Mouse (Mus musculus) MEL (cell line): Measurements from ENCODE around the gene Macrod2.

ENCODE experiments used
- CTCF ChIP-seq, 3 experiments: IDR thresholded peaks in 2 of 3; conservative IDR thresholded peaks in 1 of 3; 2 replicates each; pipeline ENCODE4 v1.5.1; 2011 to 2012; ENCODE audit warnings: low read length in 3 of 3, low read depth in 2 of 3, mild to moderate bottlenecking in 2 of 3, improper control_type of control experiment in 1 of 3, inconsistent platforms in 1 of 3, mixed read lengths in 1 of 3, moderate library complexity in 1 of 3; ENCODE audit not compliant: control insufficient read depth in 1 of 3, insufficient read depth in 1 of 3, poor library complexity in 1 of 3, severe bottlenecking in 1 of 3
- EP300 ChIP-seq, 2 experiments: IDR thresholded peaks; 2 replicates each; pipeline ENCODE4 v1.6.1; 2011; ENCODE audit warnings: improper control_type of control experiment in 2 of 2, low read length in 2 of 2, low read depth in 1 of 2, mild to moderate bottlenecking in 1 of 2
- GATA1 ChIP-seq: IDR thresholded peaks from 2 replicates; pipeline ENCODE4 v1.6.1; 2011; ENCODE audit warnings: low read depth, low read length, improper control_type of control experiment
- MAZ ChIP-seq: IDR thresholded peaks from 2 replicates; pipeline ENCODE4 v1.6.1; 2012; ENCODE audit warnings: low read depth, mild to moderate bottlenecking, inconsistent platforms, low read length, improper control_type of control experiment
- POLR2A ChIP-seq, 2 experiments: IDR thresholded peaks; 2 replicates each; pipeline ENCODE4 v1.6.1; 2011 to 2012; ENCODE audit warnings: low read length in 2 of 2, mild to moderate bottlenecking in 2 of 2, control low read depth in 1 of 2, improper control_type of control experiment in 1 of 2, low read depth in 1 of 2, moderate library complexity in 1 of 2; ENCODE audit not compliant: control insufficient read depth in 1 of 2, insufficient read depth in 1 of 2, poor library complexity in 1 of 2

GRCm38 (mm10) chr2:140497688-140498087 lies 102.6 kb downstream of the Macrod2 start:
- TF ChIP-seq CTCF (IDR thresholded peaks at IDR 0.05 in 2 of 3, conservative IDR thresholded peaks at IDR 0.05 in 1 of 3; ENCODE audit: control insufficient read depth in 1 of 3, insufficient read depth in 1 of 3, low read depth in 2 of 3, low read length in 3 of 3, poor library complexity in 1 of 3, severe bottlenecking in 1 of 3) (no peak), MAZ (no peak), EP300 (IDR thresholded peaks at IDR 0.05; ENCODE audit: low read depth in 1 of 2, low read length in 2 of 2) (no peak), GATA1 (no peak), POLR2A (IDR thresholded peaks at IDR 0.05; ENCODE audit: control insufficient read depth in 1 of 2, insufficient read depth in 1 of 2, low read depth in 1 of 2, low read length in 2 of 2, poor library complexity in 1 of 2) (no peak)
